Mouse (Mus musculus) induced T-regulatory cell, adult 2 months (primary cell): ENCODE measurements at regions not wholly inside any gene's neighbourhood (a gene's known extent, or its start where the extent isn't known, plus 50 kb on each side); places are given as distances from the start of the nearest gene placed in this dataset.

Experiments
- DNase-seq: peaks from one replicate; pipeline ENCODE4 v3.0.0-alpha.2; 2012; ENCODE audit warnings: low read depth

DNA sequence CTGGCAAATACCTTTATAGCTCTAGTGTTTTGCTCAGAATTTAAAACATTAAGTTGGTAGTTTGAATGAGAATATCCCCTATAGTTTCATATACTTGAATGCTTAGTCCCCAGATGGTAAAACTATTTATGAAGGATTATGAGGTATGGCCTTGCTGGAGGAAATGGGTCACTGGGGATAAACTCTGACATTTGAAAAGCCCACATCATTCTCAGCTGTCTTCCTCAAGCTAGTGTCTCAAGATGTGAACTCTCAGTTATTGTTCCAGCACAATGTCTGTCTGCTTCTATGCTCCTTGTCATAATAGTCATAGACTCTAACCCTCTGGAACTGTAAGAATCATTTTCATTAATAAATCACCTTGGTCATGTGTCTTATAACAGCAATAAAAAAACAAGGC lies 2004.1 kb upstream of the Gm8797 start:
- no peak for DNase-seq

DNA sequence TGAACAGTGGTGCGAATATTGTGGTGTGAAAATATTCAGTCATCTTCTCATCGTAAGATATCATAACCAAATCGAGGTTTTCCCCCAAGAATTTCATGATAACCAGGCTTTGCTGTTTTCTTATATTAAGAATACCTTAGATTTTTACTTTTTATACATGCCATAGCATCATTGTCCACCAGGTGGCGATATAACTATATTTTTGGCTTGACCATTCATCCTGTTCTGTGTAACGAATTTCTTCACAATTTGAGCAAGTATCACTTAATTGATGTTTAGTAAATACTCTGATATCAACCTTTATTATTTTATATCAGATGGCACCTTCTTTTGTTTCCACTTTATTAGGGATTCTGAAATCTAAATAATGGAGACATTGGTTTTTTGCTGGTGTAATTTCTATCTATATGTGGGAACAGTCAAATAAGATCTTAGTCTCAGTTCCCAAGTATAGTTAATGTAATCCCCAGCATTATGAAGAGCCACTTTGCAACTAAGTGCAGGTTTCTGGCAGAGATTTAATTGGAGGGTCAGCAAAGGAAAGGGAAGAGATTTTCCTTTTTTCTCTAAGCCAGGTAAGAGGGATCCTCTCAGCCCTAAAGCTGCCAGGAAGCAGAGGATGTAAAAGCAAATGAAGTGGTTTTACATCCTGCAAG lies 1998.9 kb upstream of the Gm8797 start:
- peak; percentile 26 for DNase-seq

DNA sequence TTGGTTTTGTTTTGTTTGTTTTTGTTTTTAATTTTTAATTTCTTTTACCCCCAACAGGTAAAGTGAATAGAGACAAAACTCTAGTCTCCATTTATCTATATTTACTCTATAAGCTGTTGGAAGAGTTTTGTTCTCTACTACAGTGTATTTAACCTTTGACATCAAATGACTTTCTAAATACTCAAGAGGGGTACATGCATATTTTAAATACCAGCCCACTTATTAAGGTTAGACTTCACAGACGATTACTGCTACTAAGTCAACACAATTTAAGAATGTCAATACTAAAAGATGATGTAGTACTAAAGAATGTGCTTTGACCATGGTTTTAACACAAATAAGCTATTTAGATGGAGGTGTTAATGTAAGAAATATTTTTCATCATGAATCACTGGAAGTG lies 1989.3 kb upstream of the Gm8797 start:
- no peak for DNase-seq

DNA sequence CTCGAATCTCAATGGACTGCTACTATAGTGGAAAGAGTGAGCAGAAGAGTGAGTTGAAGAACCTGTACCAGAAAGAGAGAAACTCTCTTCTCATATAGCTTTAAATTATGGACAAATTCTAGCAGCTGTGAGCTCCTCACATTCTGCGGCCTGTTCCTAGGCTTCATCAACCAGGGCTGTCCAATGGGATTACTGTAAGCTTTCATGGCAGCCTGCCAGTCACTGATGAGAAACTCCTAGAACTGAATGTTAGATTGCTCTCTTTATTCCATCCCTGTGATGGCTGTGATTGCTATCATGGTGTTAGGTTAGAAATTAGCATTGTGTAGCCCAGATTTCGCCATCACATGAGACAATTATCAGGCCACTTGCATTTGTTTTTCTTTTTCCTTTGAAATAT lies 1966.4 kb upstream of the Gm8797 start:
- no peak for DNase-seq

DNA sequence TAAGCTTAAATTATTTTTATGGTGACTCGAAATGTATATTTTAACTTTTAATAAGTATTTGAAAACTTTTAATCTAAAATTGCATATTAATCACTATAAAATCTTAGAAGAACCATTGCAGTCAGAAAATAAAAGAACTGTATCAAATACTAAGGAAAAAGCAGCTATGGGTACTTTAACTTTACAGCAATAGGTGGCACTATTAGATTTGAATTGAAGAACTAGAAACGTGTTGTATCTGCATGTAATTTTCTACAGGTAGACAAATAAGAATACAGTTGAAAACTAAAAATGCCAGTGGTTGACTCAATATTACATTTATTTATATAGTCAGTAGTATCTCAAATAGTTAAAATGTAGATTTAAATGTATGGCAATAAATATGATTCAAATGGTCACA lies 1964.6 kb upstream of the Gm8797 start:
- DNase-seq = no peak

DNA sequence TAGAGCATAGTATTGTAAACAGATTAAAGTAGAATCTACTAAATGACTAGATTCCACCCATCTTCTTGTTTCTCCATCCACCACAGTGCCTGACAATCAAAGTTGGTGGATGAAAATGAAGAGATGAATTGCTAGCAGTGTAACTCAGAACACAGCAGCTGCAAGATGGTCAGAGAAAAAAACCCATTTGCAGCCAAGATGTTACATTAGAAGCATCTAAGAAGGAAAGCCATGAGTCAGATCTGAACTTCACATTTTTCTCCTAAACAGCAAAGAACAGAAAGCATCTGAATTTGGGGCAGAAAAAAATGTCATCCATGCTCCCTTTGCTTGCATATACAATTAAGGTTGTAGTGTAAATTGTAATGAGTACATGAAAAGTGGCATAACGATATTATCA lies 1942.8 kb upstream of the Gm8797 start:
- no peak for DNase-seq

DNA sequence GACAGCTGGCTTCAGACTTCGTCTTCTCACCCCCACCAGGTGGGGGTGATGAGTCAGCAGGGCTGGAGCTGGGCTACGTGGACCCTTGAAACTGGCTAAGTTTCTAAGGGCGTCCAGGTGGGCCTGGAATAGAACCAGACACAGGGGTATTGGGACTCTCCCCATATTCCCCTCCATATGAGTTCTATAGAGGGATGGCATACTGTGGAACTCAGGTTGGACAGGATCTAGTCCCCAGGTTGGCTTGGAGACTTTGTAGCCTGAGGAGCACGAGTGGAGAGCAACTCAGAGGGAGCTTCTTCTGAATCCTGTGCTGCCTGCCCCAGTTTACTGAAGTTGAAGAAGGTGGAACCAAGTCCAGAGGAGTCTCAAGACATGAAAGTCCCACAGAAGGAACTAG lies 1921.6 kb upstream of the Gm8797 start:
- DNase-seq = no peak

DNA sequence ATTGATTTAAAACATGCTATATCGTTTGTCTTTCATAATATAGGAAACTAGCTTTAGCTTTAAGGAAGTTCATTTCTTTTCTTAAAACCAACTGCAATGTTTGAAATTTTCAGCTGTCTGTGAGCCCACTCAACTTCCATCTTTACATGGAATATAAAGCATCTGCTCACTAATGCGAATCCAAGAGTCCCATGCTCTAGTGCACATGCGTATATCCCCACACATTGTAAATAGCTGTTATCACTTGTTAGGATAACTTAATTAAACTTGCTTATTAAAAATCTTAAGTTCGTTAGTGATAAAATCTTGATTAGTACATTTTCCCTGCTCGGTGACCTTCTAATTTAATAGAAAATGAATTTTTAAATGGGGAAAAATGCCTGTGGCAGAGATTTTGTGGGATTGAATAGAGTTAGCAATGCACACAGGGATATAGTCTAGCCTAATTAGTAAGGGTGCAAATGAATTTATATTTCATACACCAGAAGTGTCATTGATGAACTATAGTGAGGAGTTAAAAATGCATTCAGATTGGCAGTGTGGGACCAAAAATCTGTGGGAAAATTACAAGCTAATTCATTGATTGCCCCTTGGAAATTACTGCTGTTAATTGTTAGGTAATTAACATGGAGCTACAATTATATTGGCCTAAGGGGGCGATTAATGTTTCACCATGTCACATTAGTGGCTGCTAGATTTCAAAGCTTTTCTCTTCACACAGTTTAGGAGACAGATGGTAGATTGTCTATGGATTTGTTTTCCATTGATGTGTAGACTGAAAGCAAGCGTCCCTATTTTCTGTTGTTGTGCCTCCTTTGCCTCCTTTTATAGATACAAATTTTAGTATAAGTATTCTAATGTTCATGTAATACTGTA lies 1919.0 kb upstream of the Gm8797 start:
- DNase-seq = no peak
